Mouse (Mus musculus) cerebellum, adult 2 months (tissue): ENCODE measurements at regions not wholly inside any gene's neighbourhood (a gene's known extent, or its start where the extent isn't known, plus 50 kb on each side); places are given as distances from the start of the nearest gene placed in this dataset.

Experiments used
- CTCF ChIP-seq: fragments of 200-500 bp; IDR thresholded peaks from 2 replicates; pipeline ENCODE4 v1.5.1; 2011; ENCODE audit warnings: low read depth, mild to moderate bottlenecking, control low read depth, low read length, moderate library complexity, borderline replicate concordance; ENCODE audit not compliant: insufficient read depth
- POLR2A ChIP-seq: fragments of 200-500 bp; IDR thresholded peaks from 2 replicates; pipeline ENCODE4 v1.6.1; 2011; ENCODE audit warnings: low read length, control low read depth, borderline replicate concordance; ENCODE audit not compliant: insufficient read depth

- TF ChIP-seq CTCF: no peak
- no peak for TF ChIP-seq POLR2A
Observed at GRCm38 (mm10) chr5:119335979-119336378, 334.5 kb upstream of the Tbx3 start.
